Mouse (Mus musculus) testis, adult 2 months (tissue): ENCODE data around the gene Tbc1d19.

Source experiments
- CTCF ChIP-seq: fragments of 200-500 bp; IDR thresholded peaks from 2 replicates; pipeline ENCODE4 v1.5.1; 2012; ENCODE audit warnings: low read depth, mild to moderate bottlenecking, inconsistent platforms, low read length, moderate library complexity; ENCODE audit not compliant: control insufficient read depth, insufficient read depth, insufficient replicate concordance
- POLR2A ChIP-seq: fragments of 200-500 bp; IDR thresholded peaks from 2 replicates; pipeline ENCODE4 v1.6.1; 2012; ENCODE audit warnings: low read depth, mild to moderate bottlenecking, inconsistent platforms, low read length, moderate library complexity; ENCODE audit not compliant: control insufficient read depth

GRCm38 (mm10) chr5:53931011-53931410, 121.6 kb downstream of the Tbc1d19 start:
- TF ChIP-seq POLR2A = no peak
- TF ChIP-seq CTCF = no peak
